Mouse (Mus musculus) stomach, embryonic 14.5 days (tissue): ENCODE data around the gene Sec23a. TPM values are rescaled to one million over a fixed set of nuclear protein-coding genes. Genes with fewer than 3 reads are reported as not detected.
"Not testable (repeated sequence)": the region's sequence is repeated elsewhere in the genome, so short reads cannot be mapped to it uniquely, and the experiment has no call there.

Experiments used
- ATAC-seq: fragments of 200-750 bp; cut with Nextera tagmentation; 2 replicates; pipeline ENCODE4 v1.8.0; 2017; ENCODE audit warnings: low read depth, moderate TSS enrichment; ENCODE audit not compliant: insufficient number of reproducible peaks, insufficient read depth, low FRiP score
- H3K27ac ChIP-seq: fragments of 300-500 bp; sonication (generic); 2 replicates; pipeline ENCODE4 v1.5.1; 2014; ENCODE audit warnings: mild to moderate bottlenecking, low read length, moderate library complexity, mixed read lengths
- H3K27me3 ChIP-seq: fragments of 300-500 bp; sonication (generic); 2 replicates; pipeline ENCODE4 v1.6.1; 2014; ENCODE audit warnings: low read length, control low read depth, mixed read lengths; ENCODE audit not compliant: control insufficient read depth, insufficient read depth
- H3K36me3 ChIP-seq: fragments of 300-500 bp; sonication (generic); 2 replicates; pipeline ENCODE4 v1.6.1; 2014; ENCODE audit warnings: mild to moderate bottlenecking, control low read depth, low read length, moderate library complexity, mixed read lengths; ENCODE audit not compliant: control insufficient read depth, insufficient read depth
- H3K4me1 ChIP-seq: fragments of 300-500 bp; sonication (generic); 2 replicates; pipeline ENCODE4 v1.6.1; 2014; ENCODE audit warnings: low read length, control low read depth, mixed read lengths; ENCODE audit not compliant: control insufficient read depth, insufficient read depth
- H3K4me2 ChIP-seq: fragments of 300-500 bp; sonication (generic); replicated peaks from 2 replicates; pipeline ENCODE4 v1.6.1; 2014; ENCODE audit warnings: low read depth, low read length, control low read depth
- H3K4me3 ChIP-seq: fragments of 300-500 bp; sonication (generic); 2 replicates; pipeline ENCODE4 v1.5.1; 2014; ENCODE audit warnings: low read depth, low read length, control low read depth
- H3K9ac ChIP-seq: fragments of 300-500 bp; sonication (generic); replicated peaks from 2 replicates; pipeline ENCODE4 v1.6.1; 2014; ENCODE audit warnings: low read depth, mild to moderate bottlenecking, control low read depth, low read length, moderate library complexity, mixed read lengths
- H3K9me3 ChIP-seq: fragments of 300-500 bp; sonication (generic); 2 replicates; pipeline ENCODE4 v1.6.1; 2016; ENCODE audit warnings: low read depth, low read length, control low read depth; ENCODE audit not compliant: control insufficient read depth
- WGBS: fragments of 180-500 bp; shearing (Covaris S2); extraction: QIAGEN DNeasy Blood & Tissue Kit; methylation state at CpG from one replicate; pipeline ENCODE4 v1.1.7; 2014; 5-methylcytosine and 5-hydroxymethylcytosine counted together
- polyA plus RNA-seq: library from polyadenylated mRNA; unstranded; fragments of >200 nt; fragmentation: Nextera tagmentation; extraction: Ambion mirVana; gene quantifications from 2 replicates; pipeline ENCODE4 v1.2.1, GENCODE M21; 2014

Gene Sec23a
- polyA plus RNA-seq, 1 experiment from 2014 or later: 80.6 TPM

DNA sequence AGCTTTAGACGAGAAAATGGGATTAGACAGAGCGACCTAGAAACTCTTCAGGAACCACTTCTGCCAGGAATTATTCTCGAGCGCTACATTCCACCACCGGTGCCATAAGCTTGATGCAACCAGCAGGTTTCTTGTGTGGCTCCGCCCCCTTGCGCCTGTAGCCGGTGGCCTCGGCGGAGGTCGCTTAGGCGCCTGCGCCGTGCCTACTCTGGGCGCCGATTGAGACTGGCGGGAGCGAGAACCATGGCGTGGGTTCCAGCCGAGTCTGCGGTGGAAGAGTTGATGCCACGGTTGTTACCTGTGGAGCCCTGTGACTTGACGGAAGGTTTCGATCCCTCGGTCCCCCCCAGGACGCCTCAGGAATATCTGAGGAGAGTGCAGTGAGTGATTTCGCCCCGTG, 1.4 kb upstream of the Sec23a start, which contains the start of gene Gemin2:
TSS of gene Gemin2 (plus strand) at position 160 of the 400 bp plus-strand sequence.
- peak; percentile 78 for ATAC-seq
- H3K27me3 ChIP-seq: no peaks in the 10 kb centered on the region
- H3K4me3 ChIP-seq: peak within 1 kb of the TSS; percentile 88
- peaks cover 12% of the 10 kb centered on the region for H3K4me1 ChIP-seq
- H3K9ac ChIP-seq: peak within 1 kb of the TSS; percentile 78
- 0% methylated on average over 28 of the region's 28 CpGs for WGBS
- peaks cover 3% of the 10 kb centered on the region; the same call in 1 of the 2 replicates for H3K36me3 ChIP-seq
- peak within 1 kb of the TSS; percentile 87 for H3K4me2 ChIP-seq
- peak within 1 kb of the TSS; percentile 89 for H3K27ac ChIP-seq
- no peaks in the 10 kb centered on the region for H3K9me3 ChIP-seq

DNA sequence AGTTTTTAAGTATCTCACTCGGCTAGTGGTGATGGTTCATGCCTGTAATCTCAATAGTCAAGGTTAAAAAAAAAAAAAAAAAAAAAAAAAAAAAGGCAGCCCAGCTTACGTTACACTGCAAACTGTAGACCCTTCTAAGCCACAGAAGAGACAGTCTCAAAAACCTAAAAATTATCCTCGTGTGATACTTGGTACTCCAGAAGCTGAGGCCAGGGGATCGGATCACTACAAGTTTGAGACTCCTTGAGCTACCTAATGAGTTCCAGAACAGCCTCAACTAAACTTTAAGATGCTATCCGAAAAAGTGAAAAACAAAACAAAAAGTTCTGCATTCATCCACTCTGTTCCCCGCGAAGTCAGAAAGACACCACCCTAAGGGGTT, 884 bp upstream of the Sec23a start:
- H3K9me3 ChIP-seq: no peaks in the 10 kb centered on the region
- H3K4me3 ChIP-seq: peak overlapping the region; percentile 88
- H3K4me2 ChIP-seq: peak overlapping the region; percentile 87
- H3K27ac ChIP-seq: peak overlapping the region; percentile 89
- WGBS: 2% methylated on average over 7 of the region's 7 CpGs
- no peaks in the 10 kb centered on the region for H3K27me3 ChIP-seq
- no peak for ATAC-seq
- H3K36me3 ChIP-seq: no peaks in the 10 kb centered on the region; the same call in 1 of the 2 replicates
- H3K4me1 ChIP-seq: peaks cover 14% of the 10 kb centered on the region
- H3K9ac ChIP-seq: peak overlapping the region; percentile 15

GRCm38 (mm10) chr12:59011275-59011843, 458 bp downstream of the Sec23a start:
- Histone ChIP-seq H3K4me3 (peak overlapping the region; percentile 88), H3K27ac (peak overlapping the region; percentile 93), H3K9ac (peak overlapping the region; percentile 76), H3K27me3 (no peaks in the 10 kb centered on the region), H3K9me3 (no peaks in the 10 kb centered on the region), H3K36me3 (peaks cover 7% of the 10 kb centered on the region), H3K4me1 (peaks cover 15% of the 10 kb centered on the region), H3K4me2 (peak overlapping the region; percentile 79)
- ATAC-seq: no peak; the same call in 1 of the 2 replicates
- under 1% methylated on average over 25 of the region's 25 CpGs for WGBS

GRCm38 (mm10) chr12:59010482-59010881, 1.3 kb downstream of the Sec23a start:
- H3K9ac ChIP-seq: no peak overlapping the region
- H3K9me3 ChIP-seq: no peaks in the 10 kb centered on the region
- ATAC-seq: no peak

DNA sequence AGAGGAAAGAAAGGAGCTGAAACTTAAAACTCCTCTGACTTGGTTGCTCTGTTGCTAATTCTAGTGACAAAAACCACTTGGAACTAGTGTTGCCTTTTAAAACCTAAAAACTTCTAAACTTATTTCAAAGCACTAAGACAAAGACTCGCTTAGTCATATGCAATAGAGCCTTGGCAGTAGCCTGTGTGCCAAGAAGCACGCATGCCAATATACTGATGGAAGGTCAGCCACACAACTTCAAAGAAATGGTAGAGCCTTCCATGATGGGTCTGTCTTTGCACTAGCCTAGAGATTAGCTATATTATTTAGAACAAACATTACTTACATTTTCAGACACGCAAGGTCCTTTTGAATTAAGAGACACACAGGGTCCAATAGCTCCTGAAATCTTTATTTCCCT, 26.1 kb downstream of the Sec23a start:
- Histone ChIP-seq H3K4me1 (no peaks in the 10 kb centered on the region), H3K27ac (no peak overlapping the region), H3K9me3 (no peaks in the 10 kb centered on the region), H3K27me3 (no peaks in the 10 kb centered on the region), H3K4me3 (no peak overlapping the region), H3K4me2 (no peak overlapping the region), H3K9ac (no peak overlapping the region), H3K36me3 (peaks cover 63% of the 10 kb centered on the region)
- 95% methylated on average over 3 of the region's 3 CpGs for WGBS
- no peak for ATAC-seq

More at GRCm38 (mm10) chr12:59010482-59010881, 1.3 kb downstream of the Sec23a start:
- no peaks in the 10 kb centered on the region for H3K27me3 ChIP-seq
- peak overlapping the region; percentile 79 for H3K4me2 ChIP-seq
- H3K4me1 ChIP-seq: peaks cover 15% of the 10 kb centered on the region
- peaks cover 15% of the 10 kb centered on the region for H3K36me3 ChIP-seq
- H3K27ac ChIP-seq: no peak overlapping the region
- H3K4me3 ChIP-seq: peak overlapping the region; percentile 88
- 68% methylated on average over 2 of the region's 2 CpGs for WGBS

DNA sequence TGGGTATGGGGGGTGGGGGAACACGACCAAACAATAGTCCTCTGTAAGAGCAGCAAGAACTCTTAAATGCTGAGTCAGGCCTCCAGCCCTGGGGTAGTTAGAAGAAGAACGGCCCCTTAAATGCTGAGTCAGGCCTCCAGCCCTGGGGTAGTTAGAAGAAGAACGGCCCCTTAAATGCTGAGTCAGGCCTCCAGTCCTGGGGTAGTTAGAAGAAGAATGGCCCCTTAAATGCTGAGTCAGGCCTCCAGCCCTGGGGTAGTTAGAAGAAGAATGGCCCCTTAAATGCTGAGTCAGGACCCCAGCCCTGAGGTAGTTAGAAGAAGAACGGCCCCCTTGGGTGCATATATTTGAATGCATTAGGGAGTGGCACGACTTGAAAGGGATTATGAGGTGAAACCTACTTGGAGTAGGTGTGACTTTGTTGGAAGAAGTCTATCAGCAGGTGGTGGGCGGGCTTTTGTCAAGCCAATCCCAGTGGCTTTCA, 30.6 kb downstream of the Sec23a start:
- not testable (repeated sequence) for H3K27ac ChIP-seq, H3K9ac ChIP-seq, H3K4me3 ChIP-seq, H3K27me3 ChIP-seq, ATAC-seq, H3K4me2 ChIP-seq, H3K4me1 ChIP-seq, H3K9me3 ChIP-seq
- WGBS: 71% methylated on average over 6 of the region's 6 CpGs
- peaks cover 68% of the 10 kb centered on the region for H3K36me3 ChIP-seq

GRCm38 (mm10) chr12:58976966-58977365, 34.9 kb downstream of the Sec23a start:
- no peak overlapping the region for H3K9ac ChIP-seq
- ATAC-seq: no peak
- no peak overlapping the region for H3K27ac ChIP-seq
- H3K4me3 ChIP-seq: no peak overlapping the region
- no peak overlapping the region for H3K4me2 ChIP-seq
- H3K4me1 ChIP-seq: no peaks in the 10 kb centered on the region
- no peaks in the 10 kb centered on the region for H3K27me3 ChIP-seq
- H3K9me3 ChIP-seq: no peaks in the 10 kb centered on the region
- 86% methylated on average over 2 of the region's 2 CpGs for WGBS
- H3K36me3 ChIP-seq: peaks cover 52% of the 10 kb centered on the region

- no peaks in the 10 kb centered on the region for H3K27me3 ChIP-seq
- H3K4me3 ChIP-seq: no peak overlapping the region
- no peaks in the 10 kb centered on the region for H3K4me1 ChIP-seq
- H3K4me2 ChIP-seq: no peak overlapping the region
- 73% methylated on average over 4 of the region's 4 CpGs for WGBS
- no peak overlapping the region for H3K9ac ChIP-seq
- H3K27ac ChIP-seq: no peak overlapping the region
- no peaks in the 10 kb centered on the region for H3K9me3 ChIP-seq
- peaks cover 59% of the 10 kb centered on the region for H3K36me3 ChIP-seq
- no peak for ATAC-seq
Measured at GRCm38 (mm10) chr12:58964583-58964982, 47.2 kb downstream of the Sec23a start.

DNA sequence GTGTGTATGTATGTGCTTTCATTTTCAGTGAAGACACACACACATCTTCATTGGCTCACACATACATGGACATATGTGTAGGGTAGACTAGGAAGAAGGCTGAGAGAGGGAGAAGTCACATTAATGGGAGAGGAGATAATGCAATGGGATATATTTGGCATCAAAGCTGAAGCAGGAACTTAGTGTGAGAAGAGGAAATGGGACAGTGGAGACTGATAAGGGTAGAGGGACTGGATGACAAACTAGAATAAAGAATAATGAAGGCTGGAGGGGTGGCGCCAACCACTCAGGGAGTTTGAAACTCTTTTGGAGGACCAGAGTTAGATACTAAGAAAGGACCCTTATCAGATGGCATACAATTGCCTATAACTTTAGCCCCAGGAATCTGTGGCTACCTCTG, 51.0 kb downstream of the Sec23a start:
- H3K4me2 ChIP-seq: no peak overlapping the region
- no peaks in the 10 kb centered on the region for H3K27me3 ChIP-seq
- 91% methylated on average over 1 of the region's 1 CpGs for WGBS
- H3K4me3 ChIP-seq: no peak overlapping the region
- ATAC-seq: no peak
- H3K4me1 ChIP-seq: 0 out of 2 replicates have a peak, but pooled peaks cover 3% of the 10 kb centered on the region
- H3K9me3 ChIP-seq: no peaks in the 10 kb centered on the region
- peaks cover 43% of the 10 kb centered on the region for H3K36me3 ChIP-seq
- H3K27ac ChIP-seq: no peak overlapping the region
- H3K9ac ChIP-seq: no peak overlapping the region
